Mouse (Mus musculus) layer of hippocampus, postnatal 25 days (tissue): ENCODE results near the gene Slc23a2. TPM values are rescaled to one million over a fixed set of nuclear protein-coding genes. Genes with fewer than 3 reads are reported as not detected.

Source experiments
- DNase-seq, 2 experiments: peaks; one replicate each; pipeline ENCODE4 v3.0.0; 2022; ENCODE audit warnings: mixed read lengths in 2 of 2, low spot score in 1 of 2; ENCODE audit errors: extremely low spot score in 1 of 2
- total RNA-seq, 2 experiments: library from RNA; stranded (reverse); gene quantifications; 2 replicates each; pipeline ENCODE4 v1.2.3; 2021

The Slc23a2 gene
- total RNA-seq, 2 experiments from 2014 or later = 90.9 to 94.0 TPM

GRCm38 (mm10) chr2:132053824-132054223, 91.1 kb downstream of the Slc23a2 start:
- no peak for DNase-seq

DNA sequence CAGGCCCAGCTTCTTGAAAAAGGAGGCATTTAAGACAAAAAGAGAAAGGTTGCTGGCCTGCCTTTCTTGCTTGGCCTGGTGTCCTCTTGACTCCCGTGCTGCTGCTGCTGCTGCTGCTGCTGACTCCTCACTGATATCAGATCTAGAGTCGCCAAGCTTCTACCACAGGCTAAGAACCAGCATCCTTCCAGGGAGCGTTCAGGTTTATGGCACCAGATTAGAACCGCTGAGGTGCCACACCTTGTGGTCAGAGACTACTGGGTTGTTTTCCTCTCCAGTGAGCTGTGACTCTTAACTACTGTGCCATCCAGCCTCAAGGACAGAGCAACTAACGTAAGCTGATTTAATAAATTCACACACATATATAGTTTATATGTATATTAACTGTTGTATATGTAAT, 93.1 kb downstream of the Slc23a2 start:
- no peak for DNase-seq

- no peak for DNase-seq
These were observed 95.0 kb downstream of the Slc23a2 start for GRCm38 (mm10) chr2:132049921-132050320.

- no peak for DNase-seq
These were observed 95.4 kb downstream of the Slc23a2 start for GRCm38 (mm10) chr2:132049491-132049890.

- no peak for DNase-seq
These were observed 96.7 kb downstream of the Slc23a2 start for GRCm38 (mm10) chr2:132048143-132048772.

- DNase-seq = no peak
These were observed 97.5 kb downstream of the Slc23a2 start for GRCm38 (mm10) chr2:132047364-132047763.

- DNase-seq = no peak
These were observed 98.2 kb downstream of the Slc23a2 start for GRCm38 (mm10) chr2:132046659-132047058.

DNA sequence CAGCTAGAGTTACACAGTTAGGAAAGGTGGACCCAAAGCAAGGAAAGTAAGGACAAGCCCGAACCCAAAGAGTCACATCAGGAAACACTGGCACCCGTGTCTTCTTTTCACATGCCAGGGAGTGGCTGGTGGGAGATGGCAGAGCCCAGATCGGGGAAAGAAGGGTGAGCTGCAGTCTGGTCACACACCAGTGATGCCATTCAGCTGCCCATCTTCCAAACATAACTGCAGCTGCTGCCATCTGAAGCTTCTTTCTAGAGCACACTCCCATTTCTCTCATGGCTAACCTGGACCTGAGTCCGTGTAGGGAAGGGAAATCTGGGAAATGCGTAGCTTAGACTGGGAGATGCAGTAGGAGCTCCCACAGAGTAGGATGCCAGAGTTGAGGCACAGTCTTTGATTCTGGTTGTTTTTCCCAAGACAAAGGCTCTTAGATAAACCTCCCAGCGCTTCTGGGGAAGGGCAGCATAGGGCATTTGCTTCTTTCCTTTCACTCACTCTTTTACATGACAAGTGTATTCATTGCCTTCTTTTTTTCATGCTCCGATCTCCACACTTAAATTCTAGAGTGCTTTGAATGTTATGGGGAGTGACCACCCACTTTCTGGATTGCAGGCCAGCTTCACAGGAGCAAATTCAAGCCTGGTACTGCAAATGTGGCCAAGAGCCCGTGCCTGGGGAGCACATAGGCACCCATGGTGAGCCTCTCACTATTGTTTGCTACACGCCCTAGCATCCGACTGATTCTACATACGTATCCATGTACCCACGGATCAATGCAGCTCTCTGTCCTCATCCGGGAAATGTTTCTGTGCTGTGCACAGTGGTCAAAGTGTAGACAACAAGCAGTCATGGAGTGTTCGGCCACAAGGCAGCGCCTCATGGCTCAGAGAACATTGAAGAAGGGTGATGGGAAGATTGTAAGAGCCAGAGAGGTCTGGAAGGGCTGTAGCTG, 100.3 kb downstream of the Slc23a2 start:
- DNase-seq = no peak

DNA sequence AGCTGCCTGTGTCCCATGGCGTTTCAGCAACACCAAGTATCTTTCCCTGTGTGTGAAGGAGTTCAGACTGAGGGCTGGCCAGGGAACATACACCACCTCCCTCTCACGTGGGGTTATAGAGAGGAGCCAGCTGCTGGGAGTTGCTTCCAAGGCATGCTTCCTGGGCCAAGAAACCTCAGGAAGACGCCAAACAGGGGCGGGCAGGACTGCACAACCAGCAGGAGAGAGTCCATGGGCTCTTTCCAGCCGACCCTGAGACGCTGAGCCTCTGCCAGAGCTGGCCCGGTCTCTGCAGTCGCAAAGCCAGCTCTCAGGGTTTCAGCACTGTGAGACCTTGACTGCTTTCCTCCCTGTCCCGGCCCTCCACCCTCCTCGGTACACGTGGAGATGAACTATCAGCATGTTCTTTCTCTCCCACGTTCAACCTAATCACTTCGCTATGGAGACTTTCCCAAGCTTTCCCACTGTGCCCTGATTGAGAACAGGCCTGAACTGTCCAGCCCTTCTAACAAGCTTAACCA, 101.7 kb downstream of the Slc23a2 start:
- DNase-seq = peak in 1 of 2 experiments; percentile 41

DNA sequence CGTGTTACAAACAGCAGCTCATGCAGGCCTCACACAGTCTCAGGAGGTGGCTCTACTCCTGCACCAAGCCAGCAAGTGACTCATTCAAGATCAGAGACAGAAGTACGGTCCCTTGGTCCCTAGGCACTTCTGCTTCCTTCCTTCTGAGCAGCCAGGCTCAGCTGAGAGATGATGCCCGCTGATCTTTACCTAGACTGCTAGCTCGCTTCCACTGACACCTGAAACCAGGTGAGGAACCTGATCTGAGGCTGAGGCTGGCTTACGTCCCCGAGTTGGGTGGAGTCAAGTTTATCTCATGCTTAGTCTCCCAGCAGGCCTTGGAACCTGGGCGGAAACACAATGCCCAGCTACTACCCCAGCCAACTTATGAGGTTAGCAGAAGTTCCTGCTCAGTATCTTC, 105.0 kb downstream of the Slc23a2 start:
- no peak for DNase-seq

- no peak for DNase-seq
These were observed 108.6 kb downstream of the Slc23a2 start for GRCm38 (mm10) chr2:132036326-132036725.

GRCm38 (mm10) chr2:132035470-132035835, 109.5 kb downstream of the Slc23a2 start:
- no peak for DNase-seq

- DNase-seq = no peak
These were observed 110.1 kb downstream of the Slc23a2 start for GRCm38 (mm10) chr2:132034590-132035469.

DNA sequence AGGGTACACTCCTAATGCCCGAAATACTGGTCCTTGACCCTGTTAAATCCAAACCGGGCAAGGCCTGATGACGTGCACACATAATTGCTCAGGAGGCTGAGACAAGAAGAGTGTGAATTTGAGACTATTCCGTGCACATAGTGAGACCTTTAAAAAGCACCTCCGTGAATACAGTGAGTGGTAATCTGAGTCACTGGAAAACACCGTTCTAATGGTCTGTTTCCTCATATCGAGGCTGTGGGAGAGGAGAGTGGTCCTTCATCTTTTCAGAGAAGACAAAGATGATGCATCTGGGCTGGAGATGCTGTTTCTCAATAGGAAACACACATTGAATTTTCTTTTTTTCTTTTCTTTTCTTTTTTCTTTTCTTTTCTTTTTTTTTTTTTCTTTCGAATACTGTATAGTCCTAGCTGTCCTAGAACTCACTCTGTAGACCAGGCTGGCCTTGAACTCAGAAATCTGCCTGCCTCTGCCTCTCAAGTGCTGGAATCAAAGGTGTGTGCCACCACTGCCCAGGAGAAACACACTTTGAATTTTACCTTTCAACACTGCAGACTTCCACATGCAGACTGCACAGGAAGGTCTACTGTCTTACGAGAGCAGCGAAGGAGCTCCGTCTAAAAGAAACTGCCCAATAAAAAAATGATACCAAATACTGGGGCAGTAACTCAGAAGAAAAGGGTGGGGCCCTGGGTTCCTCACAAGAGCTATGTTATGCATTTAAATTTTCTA, 113.4 kb downstream of the Slc23a2 start:
- DNase-seq = no peak

DNA sequence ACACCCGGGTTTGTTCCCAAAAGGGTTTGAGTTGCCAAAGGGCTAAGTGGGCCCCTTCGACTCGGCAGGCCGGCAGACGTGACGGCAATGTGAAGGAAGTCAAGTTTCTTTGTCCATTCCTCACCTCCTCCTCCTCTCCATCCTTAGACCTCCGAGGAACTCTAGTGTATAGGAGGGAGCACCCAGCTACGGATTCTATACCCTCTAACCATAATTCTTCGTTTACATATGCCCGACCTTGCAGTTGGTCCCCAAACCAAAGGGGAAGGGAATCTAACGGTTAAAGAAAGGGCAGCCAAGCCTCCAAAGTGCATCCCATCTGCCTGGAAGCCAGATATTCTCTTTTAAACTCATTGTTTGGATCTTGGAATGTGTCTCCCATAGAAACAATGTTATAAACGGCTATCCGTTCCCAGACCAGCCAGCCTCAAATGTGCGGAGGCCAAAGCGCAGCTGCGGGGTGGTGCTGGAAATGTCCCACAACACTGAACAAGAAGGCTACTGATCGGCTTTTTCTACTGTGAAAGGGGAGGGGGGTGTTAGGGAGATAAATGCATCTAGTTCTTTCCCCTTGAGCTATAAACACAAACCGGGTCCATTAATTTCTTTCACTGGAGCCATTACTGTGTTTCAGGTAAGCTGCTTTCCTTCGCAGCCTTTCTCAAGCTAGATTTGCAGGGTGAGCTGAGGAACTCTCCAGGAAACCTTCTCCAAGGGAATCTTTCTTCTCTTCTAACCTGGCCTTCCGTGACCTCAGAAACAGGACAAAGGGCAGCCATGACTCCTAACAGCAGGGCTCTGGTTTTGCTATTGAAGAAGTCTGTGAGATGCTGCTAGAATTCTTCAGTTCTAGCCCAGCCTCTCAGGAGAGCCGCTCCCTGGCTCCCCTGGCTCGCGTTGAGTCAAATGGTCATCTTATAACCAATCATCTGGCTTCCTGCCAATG, 114.2 kb downstream of the Slc23a2 start:
- DNase-seq = no peak

GRCm38 (mm10) chr2:132029646-132030417, 115.1 kb downstream of the Slc23a2 start, which contains the start of gene Rassf2:
Rassf2 (minus strand) TSS chr2:132030258.
- peak; percentile 56 to 59 for DNase-seq

- DNase-seq = peak in 1 of 2 experiments; percentile 32
These were observed 115.9 kb downstream of the Slc23a2 start for GRCm38 (mm10) chr2:132028894-132029605.
